Mouse (Mus musculus): ENCODE data around the gene Chd1l. TPM values are rescaled to one million over a fixed set of nuclear protein-coding genes. Genes with fewer than 3 reads are reported as not detected.
A peak's percentile ranks its signal among the peaks of the same experiment; 100 is the strongest.

The Chd1l gene
- total RNA-seq, 2 experiments from 2014 or later, result 36.2 to 68.8 TPM

- no peak for ATAC-seq (replicated peaks; ENCODE audit: low FRiP score, low TSS enrichment, poor library complexity, severe bottlenecking)
These were observed 14.6 kb upstream of the Chd1l start for GRCm38 (mm10) chr3:97624611-97625010.

- ATAC-seq (replicated peaks; ENCODE audit: low FRiP score, low TSS enrichment, poor library complexity, severe bottlenecking), result no peak
These were observed 10.7 kb upstream of the Chd1l start for GRCm38 (mm10) chr3:97620657-97621056.

- peak; percentile 59; the same call in 1 of the 2 replicates for ATAC-seq (replicated peaks; ENCODE audit: low FRiP score, low TSS enrichment, poor library complexity, severe bottlenecking)
These were observed 7.9 kb upstream of the Chd1l start for GRCm38 (mm10) chr3:97617899-97618298.

GRCm38 (mm10) chr3:97617091-97617825, 7.3 kb upstream of the Chd1l start:
- no peak for ATAC-seq (replicated peaks; ENCODE audit: low FRiP score, low TSS enrichment, poor library complexity, severe bottlenecking)

- no peak for ATAC-seq (replicated peaks; ENCODE audit: low FRiP score, low TSS enrichment, poor library complexity, severe bottlenecking)
These were observed 5.9 kb upstream of the Chd1l start for GRCm38 (mm10) chr3:97615933-97616332.

GRCm38 (mm10) chr3:97615154-97615553, 5.2 kb upstream of the Chd1l start:
- ATAC-seq (replicated peaks; ENCODE audit: low FRiP score, low TSS enrichment, poor library complexity, severe bottlenecking), result no peak

GRCm38 (mm10) chr3:97611021-97611420, 1.0 kb upstream of the Chd1l start:
- ATAC-seq (replicated peaks; ENCODE audit: low FRiP score, low TSS enrichment, poor library complexity, severe bottlenecking), result no peak

GRCm38 (mm10) chr3:97609201-97609844, 680 bp downstream of the Chd1l start:
- ATAC-seq (replicated peaks; ENCODE audit: low FRiP score, low TSS enrichment, poor library complexity, severe bottlenecking), result peak; percentile 66

GRCm38 (mm10) chr3:97600050-97600832, 9.8 kb downstream of the Chd1l start:
- peak; percentile 62 for ATAC-seq (replicated peaks; ENCODE audit: low FRiP score, low TSS enrichment, poor library complexity, severe bottlenecking)

GRCm38 (mm10) chr3:97596796-97597195, 13.2 kb downstream of the Chd1l start:
- no peak for ATAC-seq (replicated peaks; ENCODE audit: low FRiP score, low TSS enrichment, poor library complexity, severe bottlenecking)

GRCm38 (mm10) chr3:97595066-97595465, 14.9 kb downstream of the Chd1l start:
- no peak for ATAC-seq (replicated peaks; ENCODE audit: low FRiP score, low TSS enrichment, poor library complexity, severe bottlenecking)

- no peak for ATAC-seq (replicated peaks; ENCODE audit: low FRiP score, low TSS enrichment, poor library complexity, severe bottlenecking)
These were observed 15.9 kb downstream of the Chd1l start for GRCm38 (mm10) chr3:97594140-97594539.

GRCm38 (mm10) chr3:97593089-97593488, 16.9 kb downstream of the Chd1l start:
- no peak for ATAC-seq (replicated peaks; ENCODE audit: low FRiP score, low TSS enrichment, poor library complexity, severe bottlenecking)

GRCm38 (mm10) chr3:97590699-97591098, 19.3 kb downstream of the Chd1l start:
- ATAC-seq (replicated peaks; ENCODE audit: low FRiP score, low TSS enrichment, poor library complexity, severe bottlenecking), result no peak

- no peak for ATAC-seq (replicated peaks; ENCODE audit: low FRiP score, low TSS enrichment, poor library complexity, severe bottlenecking)
These were observed 22.3 kb downstream of the Chd1l start for GRCm38 (mm10) chr3:97587656-97588055.

GRCm38 (mm10) chr3:97585383-97586160, 24.4 kb downstream of the Chd1l start:
- ATAC-seq (replicated peaks; ENCODE audit: low FRiP score, low TSS enrichment, poor library complexity, severe bottlenecking), result peak; percentile 93

- ATAC-seq (replicated peaks; ENCODE audit: low FRiP score, low TSS enrichment, poor library complexity, severe bottlenecking), result no peak
These were observed 36.2 kb downstream of the Chd1l start for GRCm38 (mm10) chr3:97573807-97574206.

GRCm38 (mm10) chr3:97564588-97564987, 45.4 kb downstream of the Chd1l start:
- no peak for ATAC-seq (replicated peaks; ENCODE audit: low FRiP score, low TSS enrichment, poor library complexity, severe bottlenecking)

GRCm38 (mm10) chr3:97558554-97558953, 51.4 kb downstream of the Chd1l start:
- ATAC-seq (replicated peaks; ENCODE audit: low FRiP score, low TSS enrichment, poor library complexity, severe bottlenecking), result no peak

GRCm38 (mm10) chr3:97546205-97546604, 63.8 kb downstream of the Chd1l start:
- no peak for ATAC-seq (replicated peaks; ENCODE audit: low FRiP score, low TSS enrichment, poor library complexity, severe bottlenecking)

Measured in megakaryocyte-erythroid progenitor cell, adult 5-6 weeks (primary cell).